In the genomic region with DNA sequence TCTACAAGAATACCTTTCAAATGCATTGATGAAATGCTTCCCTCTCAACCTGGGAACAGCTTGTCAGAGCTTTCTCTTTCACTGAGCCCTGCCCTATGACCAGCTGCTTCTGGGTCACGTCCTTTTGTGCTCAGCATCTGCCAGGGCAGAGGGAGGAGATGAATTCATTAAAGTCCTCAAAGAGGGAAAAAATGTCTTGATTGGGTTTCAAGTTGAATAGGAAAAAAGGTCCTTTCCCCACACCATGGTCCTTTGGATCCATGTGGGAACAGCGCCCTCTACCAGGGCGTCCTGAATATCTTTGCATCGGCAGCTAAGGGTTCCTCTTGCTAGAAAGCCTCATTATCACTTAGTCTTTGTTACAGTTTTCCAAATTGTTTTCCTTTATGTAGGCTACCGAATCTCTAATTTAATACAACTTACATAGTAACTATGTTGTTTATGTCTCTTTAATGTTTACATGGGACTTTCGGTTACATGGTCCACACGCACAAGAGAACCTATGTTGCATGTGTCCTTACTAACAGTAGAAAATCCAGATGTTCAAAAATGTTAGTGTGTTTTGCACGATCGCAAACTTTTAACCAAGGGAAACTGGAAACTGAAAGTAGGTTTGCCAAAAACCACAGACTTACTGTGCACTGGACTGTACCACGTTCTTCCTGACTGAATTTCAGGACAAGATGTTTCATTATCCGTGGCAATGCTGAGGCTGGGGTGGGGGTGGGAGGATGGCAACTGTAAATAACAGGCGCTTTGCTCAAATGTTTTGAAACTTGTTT, we compare ENCODE assay signal across 10 mouse cellular contexts.
DNase-seq lines count a peak whose midpoint lies in the region; ATAC-seq and TF ChIP-seq lines count a peak whose summit lies in the region.
"Had no signal": no experiment of that assay in that cellular context is flagged by ENCODE, and none has a peak within 500 bp of the region (broad histone marks: within the 10 kb centered on the region; RNA-seq: fewer than 3 reads in every experiment).

No protein-coding gene starts in this region.

- TF ChIP-seq POLR2A in MEL (IDR thresholded peaks at IDR 0.05; ENCODE audit: control insufficient read depth in 1 of 2, insufficient read depth in 1 of 2, low read depth in 1 of 2, low read length in 2 of 2, poor library complexity in 1 of 2) = no peak

- H3K27me3 ChIP-seq in intestine, embryonic 14.5 days (replicated peaks; ENCODE audit: control insufficient read depth, insufficient read depth, low read length) = no peaks in the 10 kb centered on the region
- H3K27me3 ChIP-seq in intestine, embryonic 15.5 days (replicated peaks) = no peaks in the 10 kb centered on the region
- no peaks in the 10 kb centered on the region for H3K27me3 ChIP-seq in MEL (ENCODE audit: control insufficient read depth in 1 of 2, insufficient read depth in 2 of 2, low read length in 2 of 2)
- H3K27me3 ChIP-seq in midbrain, embryonic 13.5 days = no peaks in the 10 kb centered on the region
- H3K27me3 ChIP-seq: embryonic facial prominence, embryonic 15.5 days; liver, embryonic 15.5 days had no signal

- H3K4me3 ChIP-seq in intestine, embryonic 14.5 days (ENCODE audit: low read depth, low read length) = no peak overlapping the region
- no peak overlapping the region for H3K4me3 ChIP-seq in intestine, embryonic 15.5 days (replicated peaks)
- no peak overlapping the region for H3K4me3 ChIP-seq in MEL (ENCODE audit: control insufficient read depth in 1 of 2, insufficient read depth in 1 of 2, low read depth in 2 of 2, low read length in 2 of 2)
- H3K4me3 ChIP-seq in midbrain, embryonic 13.5 days (replicated peaks) = no peak overlapping the region
- H3K4me3 ChIP-seq: embryonic facial prominence, embryonic 15.5 days; liver, embryonic 15.5 days had no signal

- no peak overlapping the region for H3K27ac ChIP-seq in intestine, embryonic 14.5 days (ENCODE audit: low read depth)
- no peak overlapping the region for H3K27ac ChIP-seq in intestine, embryonic 15.5 days
- H3K27ac ChIP-seq in MEL (ENCODE audit: control insufficient read depth, low read depth, low read length) = no peak overlapping the region
- H3K27ac ChIP-seq in midbrain, embryonic 13.5 days = no peak overlapping the region
- H3K27ac ChIP-seq: embryonic facial prominence, embryonic 15.5 days; liver, embryonic 15.5 days had no signal

- ATAC-seq in intestine, embryonic 14.5 days (replicated peaks; ENCODE audit: low FRiP score, low TSS enrichment, low read depth) = no peak
- no peak for ATAC-seq in intestine, embryonic 15.5 days
- peak; percentile 69 for ATAC-seq in midbrain, embryonic 13.5 days
- ATAC-seq in erythroblast, adult 5-6 weeks (replicated peaks; ENCODE audit: low FRiP score, poor library complexity, severe bottlenecking) = no peak

- peak; percentile 56 to 73 (median 71) for TF ChIP-seq CTCF in MEL (IDR thresholded peaks at IDR 0.05 in 2 of 3, conservative IDR thresholded peaks at IDR 0.05 in 1 of 3; ENCODE audit: control insufficient read depth in 1 of 3, insufficient read depth in 1 of 3, low read depth in 2 of 3, low read length in 3 of 3, poor library complexity in 1 of 3, severe bottlenecking in 1 of 3)

- H3K4me1 ChIP-seq in intestine, embryonic 14.5 days (replicated peaks; ENCODE audit: control insufficient read depth, insufficient read depth, low read length) = no peaks in the 10 kb centered on the region
- no peaks in the 10 kb centered on the region for H3K4me1 ChIP-seq in intestine, embryonic 15.5 days (replicated peaks)
- H3K4me1 ChIP-seq in MEL (ENCODE audit: control insufficient read depth in 1 of 2, insufficient read depth in 2 of 2, low read length in 2 of 2) = no peaks in the 10 kb centered on the region
- H3K4me1 ChIP-seq in midbrain, embryonic 13.5 days (replicated peaks) = no peaks in the 10 kb centered on the region
- H3K4me1 ChIP-seq: embryonic facial prominence, embryonic 15.5 days; liver, embryonic 15.5 days had no signal

- peak; percentile 66 for TF ChIP-seq RAD21 in MEL (IDR thresholded peaks at IDR 0.05; ENCODE audit: low read depth, low read length)

- H3K9me3 ChIP-seq in intestine, embryonic 14.5 days (ENCODE audit: control insufficient read depth, low read length) = no peaks in the 10 kb centered on the region
- H3K9me3 ChIP-seq in intestine, embryonic 15.5 days = no peaks in the 10 kb centered on the region
- H3K9me3 ChIP-seq in MEL (replicated peaks; ENCODE audit: insufficient read depth, low read length) = no peaks in the 10 kb centered on the region
- no peaks in the 10 kb centered on the region for H3K9me3 ChIP-seq in midbrain, embryonic 13.5 days
- H3K9me3 ChIP-seq: embryonic facial prominence, embryonic 15.5 days; liver, embryonic 15.5 days had no signal

- no peak for TF ChIP-seq EP300 in MEL (IDR thresholded peaks at IDR 0.05; ENCODE audit: low read depth in 1 of 2, low read length in 2 of 2)

- peak; percentile 55 for DNase-seq in intestine, embryonic 14.5 days (ENCODE audit: low spot score)
- DNase-seq in MEL (ENCODE audit: low read depth, low spot score) = peak; percentile 37
- peak; percentile 53 to 68 for DNase-seq in cerebellum, postnatal 14 days
- DNase-seq in gastrocnemius, postnatal 14 days = peak; percentile 36
- DNase-seq in layer of hippocampus, postnatal 10 days (ENCODE audit: low spot score in 2 of 2) = peak; percentile 64 to 72

- H3K4me2 ChIP-seq in intestine, embryonic 14.5 days (ENCODE audit: low read length) = no peak overlapping the region
- H3K4me2 ChIP-seq in intestine, embryonic 15.5 days (replicated peaks) = no peak overlapping the region
- H3K4me2 ChIP-seq in midbrain, embryonic 13.5 days (replicated peaks) = no peak overlapping the region
- H3K4me2 ChIP-seq: embryonic facial prominence, embryonic 15.5 days; liver, embryonic 15.5 days had no signal

- no peaks in the 10 kb centered on the region for H3K36me3 ChIP-seq in intestine, embryonic 14.5 days (ENCODE audit: control insufficient read depth, insufficient read depth, low read length)
- H3K36me3 ChIP-seq in intestine, embryonic 15.5 days = no peaks in the 10 kb centered on the region
- no peaks in the 10 kb centered on the region for H3K36me3 ChIP-seq in MEL (ENCODE audit: control insufficient read depth in 1 of 2, insufficient read depth in 2 of 2, low read length in 2 of 2)
- H3K36me3 ChIP-seq in midbrain, embryonic 13.5 days = no peaks in the 10 kb centered on the region
- H3K36me3 ChIP-seq: embryonic facial prominence, embryonic 15.5 days; liver, embryonic 15.5 days had no signal

- no peaks in the 10 kb centered on the region for H3K79me2 ChIP-seq in MEL (ENCODE audit: control insufficient read depth, insufficient read depth, low read length, poor library complexity)

- no peak overlapping the region for H3K9ac ChIP-seq in intestine, embryonic 14.5 days (ENCODE audit: low read length)
- no peak overlapping the region for H3K9ac ChIP-seq in intestine, embryonic 15.5 days
- no peak overlapping the region for H3K9ac ChIP-seq in MEL (ENCODE audit: control insufficient read depth, low read depth, low read length, poor library complexity, severe bottlenecking)
- H3K9ac ChIP-seq in midbrain, embryonic 13.5 days (replicated peaks) = no peak overlapping the region
- H3K9ac ChIP-seq: embryonic facial prominence, embryonic 15.5 days; liver, embryonic 15.5 days had no signal

- intact Hi-C loops in gastrocnemius, postnatal 14 days (cut with DNase I; ENCODE audit: low total_unique reads) = loop anchor here (10.0 kb wide), 1 partner anchor 125 kb away; no protein-coding TSS in a partner anchor

- WGBS in intestine, embryonic 14.5 days = 55% methylated on average over 12 of the region's 12 CpGs
- 51% methylated on average over 12 of the region's 12 CpGs for WGBS in intestine, embryonic 15.5 days
- 51% methylated on average over 12 of the region's 12 CpGs for WGBS in midbrain, embryonic 13.5 days

TF ChIP-seq in MEL, 35 proteins besides CTCF, POLR2A, EP300 and RAD21:
- no peak for TF ChIP-seq ZKSCAN1 (IDR thresholded peaks at IDR 0.05; ENCODE audit: low read depth, low read length)
- peak; percentile 75 for TF ChIP-seq SMC3 (IDR thresholded peaks at IDR 0.05; ENCODE audit: low read depth, low read length)
- TF ChIP-seq SIN3A (IDR thresholded peaks at IDR 0.05; ENCODE audit: low read length) = no peak
- TF ChIP-seq ZC3H11A (IDR thresholded peaks at IDR 0.05; ENCODE audit: low read depth, low read length) = peak; percentile 52; the same call in 1 of the 2 replicates
TF ChIP-seq in MEL: peak in this region for 2.
